Mouse (Mus musculus): Measurements from ENCODE around the gene Kcnq1. TPM values are rescaled to one million over a fixed set of nuclear protein-coding genes. Genes with fewer than 3 reads are reported as not detected.

Gene Kcnq1
- polyA plus RNA-seq, 1 experiment = 0.79 TPM

DNA sequence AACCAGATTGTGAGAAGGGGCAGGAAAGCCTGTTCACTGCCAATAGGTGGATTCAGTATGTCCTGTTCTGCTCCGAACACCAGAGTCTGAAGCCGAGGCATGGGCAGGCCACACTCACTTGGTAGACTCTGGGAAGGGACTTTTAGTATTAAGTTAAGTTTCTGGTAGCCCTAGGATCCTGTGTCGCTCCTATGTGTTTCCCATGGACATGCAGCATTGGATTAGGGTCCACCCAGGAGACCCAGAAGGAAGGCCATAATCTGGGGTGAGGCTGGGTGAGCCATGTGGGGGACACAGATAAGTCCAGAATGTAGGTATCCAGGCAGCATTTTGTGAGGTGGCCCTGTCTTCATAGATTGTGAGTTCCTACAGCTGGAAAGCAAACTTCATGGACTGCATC, 81.0 kb downstream of the Kcnq1 start:
- Histone ChIP-seq H3K4me1 (ENCODE audit: control insufficient read depth, insufficient read depth, low read length) (no peaks in the 10 kb centered on the region), H3K27ac (ENCODE audit: insufficient read depth, low read length) (no peak overlapping the region)
- TF ChIP-seq POLR2A (IDR thresholded peaks at IDR 0.05; ENCODE audit: extremely low read depth, insufficient read depth, low read length) = no peak

GRCm38 (mm10) chr7:143188589-143188988, 82.4 kb downstream of the Kcnq1 start:
- H3K4me3 ChIP-seq (ENCODE audit: insufficient read depth, low read length) = no peak overlapping the region
- TF ChIP-seq POLR2A (IDR thresholded peaks at IDR 0.05; ENCODE audit: extremely low read depth, insufficient read depth, low read length) = no peak
- H3K4me1 ChIP-seq (ENCODE audit: control insufficient read depth, insufficient read depth, low read length) = no peaks in the 10 kb centered on the region
- H3K27ac ChIP-seq (ENCODE audit: insufficient read depth, low read length) = no peak overlapping the region

More for the DNA sequence above, 81.0 kb downstream of the Kcnq1 start:
- H3K4me3 ChIP-seq (ENCODE audit: insufficient read depth, low read length) = no peak overlapping the region

DNA sequence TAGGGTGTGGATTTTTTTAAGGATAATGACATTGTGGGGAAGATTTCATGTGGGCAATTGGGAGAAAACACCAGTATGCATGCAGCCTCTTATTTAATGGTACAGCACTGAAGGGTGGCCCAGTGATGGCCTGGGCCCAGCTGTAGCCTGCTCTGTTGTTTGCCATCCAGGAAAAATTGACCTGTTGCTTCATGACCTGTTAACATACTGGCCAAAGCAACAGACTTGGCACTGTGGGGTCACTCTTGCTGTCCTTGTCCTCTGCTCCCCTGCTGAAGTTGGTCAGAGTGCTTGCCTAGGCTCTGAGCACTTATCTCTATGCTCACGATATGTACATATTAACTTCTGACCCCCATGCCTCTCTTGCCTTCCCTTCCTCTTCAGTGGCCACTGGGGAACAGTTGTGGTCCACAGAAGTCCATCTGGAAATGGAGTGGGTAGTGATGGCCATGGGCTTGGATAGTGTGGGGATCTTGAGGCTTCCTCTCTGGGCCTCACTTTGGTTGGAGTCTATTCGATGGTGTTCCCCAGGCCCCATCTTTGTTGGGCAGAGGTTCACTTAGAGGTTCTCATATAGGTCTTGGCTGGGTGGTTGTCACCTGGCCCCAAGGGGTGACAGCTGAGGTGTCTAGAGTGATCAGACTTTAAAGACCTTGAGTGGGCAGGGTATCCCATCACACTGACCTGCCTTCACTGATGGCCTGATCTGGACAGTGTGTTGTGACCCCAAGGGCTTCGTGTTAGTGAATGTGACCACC, 84.0 kb downstream of the Kcnq1 start:
- no peaks in the 10 kb centered on the region for H3K4me1 ChIP-seq (ENCODE audit: control insufficient read depth, insufficient read depth, low read length)
- TF ChIP-seq CTCF (IDR thresholded peaks at IDR 0.05; ENCODE audit: extremely low read depth, insufficient read depth, low read length) (no peak), POLR2A (IDR thresholded peaks at IDR 0.05; ENCODE audit: extremely low read depth, insufficient read depth, low read length) (no peak)

DNA sequence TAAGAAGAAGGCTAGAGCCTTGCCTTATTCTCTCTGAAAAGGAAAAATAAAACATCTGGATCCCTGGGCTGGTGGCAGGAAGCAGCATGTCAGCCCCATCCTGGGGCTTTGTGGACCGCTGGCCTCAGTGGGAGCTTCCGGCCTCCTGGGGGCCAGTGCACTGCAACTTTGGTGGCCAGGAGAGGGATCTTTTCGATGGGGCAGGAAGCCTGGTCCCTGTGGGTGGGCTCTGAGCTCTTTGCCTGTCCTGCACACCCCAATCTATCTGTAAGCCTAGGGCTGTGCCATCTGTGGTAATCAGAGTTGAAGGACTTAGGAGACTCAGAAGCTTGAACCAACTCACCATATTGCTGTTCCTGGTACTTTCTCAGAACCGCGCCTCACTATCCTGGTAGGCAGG, 84.7 kb downstream of the Kcnq1 start:
- TF ChIP-seq POLR2A (IDR thresholded peaks at IDR 0.05; ENCODE audit: extremely low read depth, insufficient read depth, low read length) (no peak), CTCF (IDR thresholded peaks at IDR 0.05; ENCODE audit: extremely low read depth, insufficient read depth, low read length) (no peak)

More for the DNA sequence above, 84.0 kb downstream of the Kcnq1 start:
- no peak overlapping the region for H3K27ac ChIP-seq (ENCODE audit: insufficient read depth, low read length)
- H3K4me3 ChIP-seq (ENCODE audit: insufficient read depth, low read length) = no peak overlapping the region

GRCm38 (mm10) chr7:143192392-143192791, 86.2 kb downstream of the Kcnq1 start:
- no peak overlapping the region for H3K27ac ChIP-seq (ENCODE audit: insufficient read depth, low read length)
- TF ChIP-seq CTCF (IDR thresholded peaks at IDR 0.05; ENCODE audit: extremely low read depth, insufficient read depth, low read length) (no peak), POLR2A (IDR thresholded peaks at IDR 0.05; ENCODE audit: extremely low read depth, insufficient read depth, low read length) (no peak)
- no peak overlapping the region for H3K4me3 ChIP-seq (ENCODE audit: insufficient read depth, low read length)
- no peaks in the 10 kb centered on the region for H3K4me1 ChIP-seq (ENCODE audit: control insufficient read depth, insufficient read depth, low read length)

More for the DNA sequence above, 84.7 kb downstream of the Kcnq1 start:
- Histone ChIP-seq H3K4me1 (ENCODE audit: control insufficient read depth, insufficient read depth, low read length) (no peaks in the 10 kb centered on the region), H3K27ac (ENCODE audit: insufficient read depth, low read length) (no peak overlapping the region), H3K4me3 (ENCODE audit: insufficient read depth, low read length) (no peak overlapping the region)

DNA sequence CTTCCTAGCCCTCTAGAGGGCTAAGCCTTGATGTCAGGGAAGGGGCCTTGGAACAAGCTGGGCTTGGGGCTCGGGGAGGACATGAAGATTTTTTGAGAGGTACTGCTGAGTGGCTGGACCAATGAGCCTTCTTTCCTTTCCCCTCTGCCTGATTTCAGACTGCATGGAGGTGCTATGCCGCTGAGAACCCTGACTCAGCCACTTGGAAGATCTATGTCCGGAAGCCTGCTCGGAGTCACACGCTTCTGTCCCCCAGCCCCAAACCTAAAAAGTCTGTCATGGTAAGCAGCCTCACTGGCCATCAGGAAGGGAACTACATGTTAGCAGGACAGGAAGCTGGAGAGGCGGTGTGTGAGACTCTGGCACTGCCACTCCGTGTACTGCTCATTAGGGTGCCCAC, 87.9 kb downstream of the Kcnq1 start:
- Histone ChIP-seq H3K27ac (ENCODE audit: insufficient read depth, low read length) (no peak overlapping the region), H3K4me1 (ENCODE audit: control insufficient read depth, insufficient read depth, low read length) (no peaks in the 10 kb centered on the region), H3K4me3 (ENCODE audit: insufficient read depth, low read length) (no peak overlapping the region)
- no peak for TF ChIP-seq POLR2A (IDR thresholded peaks at IDR 0.05; ENCODE audit: extremely low read depth, insufficient read depth, low read length)
- no peak for TF ChIP-seq CTCF (IDR thresholded peaks at IDR 0.05; ENCODE audit: extremely low read depth, insufficient read depth, low read length)

- TF ChIP-seq CTCF (IDR thresholded peaks at IDR 0.05; ENCODE audit: extremely low read depth, insufficient read depth, low read length) (no peak), POLR2A (IDR thresholded peaks at IDR 0.05; ENCODE audit: extremely low read depth, insufficient read depth, low read length) (no peak)
- no peak overlapping the region for H3K27ac ChIP-seq (ENCODE audit: insufficient read depth, low read length)
- H3K4me1 ChIP-seq (ENCODE audit: control insufficient read depth, insufficient read depth, low read length) = no peaks in the 10 kb centered on the region
- H3K4me3 ChIP-seq (ENCODE audit: insufficient read depth, low read length) = no peak overlapping the region
These were observed 91.8 kb downstream of the Kcnq1 start for GRCm38 (mm10) chr7:143197951-143198440.

- Histone ChIP-seq H3K4me1 (ENCODE audit: control insufficient read depth, insufficient read depth, low read length) (no peaks in the 10 kb centered on the region), H3K4me3 (ENCODE audit: insufficient read depth, low read length) (no peak overlapping the region), H3K27ac (ENCODE audit: insufficient read depth, low read length) (no peak overlapping the region)
- TF ChIP-seq POLR2A (IDR thresholded peaks at IDR 0.05; ENCODE audit: extremely low read depth, insufficient read depth, low read length) = no peak
- TF ChIP-seq CTCF (IDR thresholded peaks at IDR 0.05; ENCODE audit: extremely low read depth, insufficient read depth, low read length) = no peak
These were observed 92.3 kb downstream of the Kcnq1 start for GRCm38 (mm10) chr7:143198443-143198842.

GRCm38 (mm10) chr7:143201255-143201654, 95.1 kb downstream of the Kcnq1 start:
- no peak overlapping the region for H3K4me3 ChIP-seq (ENCODE audit: insufficient read depth, low read length)
- TF ChIP-seq CTCF (IDR thresholded peaks at IDR 0.05; ENCODE audit: extremely low read depth, insufficient read depth, low read length) = no peak
- TF ChIP-seq POLR2A (IDR thresholded peaks at IDR 0.05; ENCODE audit: extremely low read depth, insufficient read depth, low read length) = no peak
- no peak overlapping the region for H3K27ac ChIP-seq (ENCODE audit: insufficient read depth, low read length)
- no peaks in the 10 kb centered on the region for H3K4me1 ChIP-seq (ENCODE audit: control insufficient read depth, insufficient read depth, low read length)

- H3K4me3 ChIP-seq (ENCODE audit: insufficient read depth, low read length) = no peak overlapping the region
- TF ChIP-seq POLR2A (IDR thresholded peaks at IDR 0.05; ENCODE audit: extremely low read depth, insufficient read depth, low read length) = no peak
- TF ChIP-seq CTCF (IDR thresholded peaks at IDR 0.05; ENCODE audit: extremely low read depth, insufficient read depth, low read length) = no peak
- H3K4me1 ChIP-seq (ENCODE audit: control insufficient read depth, insufficient read depth, low read length) = no peaks in the 10 kb centered on the region
- H3K27ac ChIP-seq (ENCODE audit: insufficient read depth, low read length) = no peak overlapping the region
These were observed 97.7 kb downstream of the Kcnq1 start for GRCm38 (mm10) chr7:143203897-143204296.
